ENCODE assay signal across 30 mouse cellular contexts in genomic region chr19:35890191-35890590, GRCm38 (mm10).
"Had no signal": no experiment of that assay in that cellular context is flagged by ENCODE, and none has a peak within 500 bp of the region (broad histone marks: within the 10 kb centered on the region; RNA-seq: fewer than 3 reads in every experiment).

No protein-coding gene starts in this region.

- H3K4me2 ChIP-seq: embryonic facial prominence, embryonic 12.5 days; embryonic facial prominence, embryonic 13.5 days; embryonic facial prominence, embryonic 15.5 days; forebrain, embryonic 12.5 days; forebrain, embryonic 13.5 days; forebrain, embryonic 15.5 days had no signal

- DNase-seq: cerebellum, adult 2 months; cerebellum, adult 8-10 months; cerebellum, adult 9-10 months; cerebellum, adult 9-11 months; cerebellum, postnatal 10 days; cerebellum, postnatal 14 days; cerebellum, postnatal 25 days; cerebellum, postnatal 36 days; embryo, embryonic 11 days; forebrain, postnatal 0 days; gastrocnemius, adult 2 months; gastrocnemius, postnatal 10 days; gastrocnemius, postnatal 14 days; gastrocnemius, postnatal 25 days; gastrocnemius, postnatal 36 days; heart, adult 11 months; heart, adult 18-20 months; heart, adult 2 months had no signal

- H3K4me3 ChIP-seq: embryonic facial prominence, embryonic 10.5 days; embryonic facial prominence, embryonic 12.5 days; embryonic facial prominence, embryonic 13.5 days; embryonic facial prominence, embryonic 15.5 days; erythroblast, embryonic 14.5 days; forebrain, embryonic 10.5 days; forebrain, embryonic 12.5 days; forebrain, embryonic 13.5 days; forebrain, embryonic 15.5 days; gastrocnemius, adult 2 months; heart, adult 2 months; heart, embryonic 10.5 days had no signal

- H3K4me1 ChIP-seq: embryonic facial prominence, embryonic 10.5 days; embryonic facial prominence, embryonic 12.5 days; embryonic facial prominence, embryonic 13.5 days; embryonic facial prominence, embryonic 15.5 days; forebrain, embryonic 10.5 days; forebrain, embryonic 12.5 days; forebrain, embryonic 13.5 days; forebrain, embryonic 15.5 days; heart, embryonic 10.5 days had no signal

- ATAC-seq: forebrain, embryonic 13.5 days; forebrain, embryonic 14.5 days; forebrain, embryonic 15.5 days; forebrain, embryonic 16.5 days; forebrain, postnatal 0 days had no signal

- H3K9me3 ChIP-seq: embryonic facial prominence, embryonic 10.5 days; embryonic facial prominence, embryonic 12.5 days; embryonic facial prominence, embryonic 13.5 days; embryonic facial prominence, embryonic 15.5 days; forebrain, embryonic 10.5 days; forebrain, embryonic 12.5 days; forebrain, embryonic 13.5 days; forebrain, embryonic 15.5 days; heart, embryonic 10.5 days had no signal

- H3K36me3 ChIP-seq: embryonic facial prominence, embryonic 10.5 days; embryonic facial prominence, embryonic 12.5 days; embryonic facial prominence, embryonic 13.5 days; embryonic facial prominence, embryonic 15.5 days; forebrain, embryonic 10.5 days; forebrain, embryonic 12.5 days; forebrain, embryonic 15.5 days; heart, embryonic 10.5 days had no signal

- H3K27me3 ChIP-seq: embryonic facial prominence, embryonic 12.5 days; embryonic facial prominence, embryonic 13.5 days; embryonic facial prominence, embryonic 15.5 days; forebrain, embryonic 12.5 days; forebrain, embryonic 13.5 days; forebrain, embryonic 15.5 days had no signal

- H3K27ac ChIP-seq: embryonic facial prominence, embryonic 10.5 days; embryonic facial prominence, embryonic 12.5 days; embryonic facial prominence, embryonic 13.5 days; embryonic facial prominence, embryonic 15.5 days; forebrain, embryonic 10.5 days; forebrain, embryonic 12.5 days; forebrain, embryonic 13.5 days; forebrain, embryonic 15.5 days; gastrocnemius, adult 2 months; heart, adult 2 months; heart, embryonic 10.5 days had no signal

- H3K9ac ChIP-seq: embryonic facial prominence, embryonic 12.5 days; embryonic facial prominence, embryonic 13.5 days; embryonic facial prominence, embryonic 15.5 days; forebrain, embryonic 12.5 days; forebrain, embryonic 13.5 days; forebrain, embryonic 15.5 days; forebrain, postnatal 0 days had no signal
